Mouse (Mus musculus): Measurements from ENCODE around the gene Fhl3.
"Not testable (repeated sequence)": the region's sequence is repeated elsewhere in the genome, so short reads cannot be mapped to it uniquely, and the experiment has no call there.

Fhl3 gene

DNA sequence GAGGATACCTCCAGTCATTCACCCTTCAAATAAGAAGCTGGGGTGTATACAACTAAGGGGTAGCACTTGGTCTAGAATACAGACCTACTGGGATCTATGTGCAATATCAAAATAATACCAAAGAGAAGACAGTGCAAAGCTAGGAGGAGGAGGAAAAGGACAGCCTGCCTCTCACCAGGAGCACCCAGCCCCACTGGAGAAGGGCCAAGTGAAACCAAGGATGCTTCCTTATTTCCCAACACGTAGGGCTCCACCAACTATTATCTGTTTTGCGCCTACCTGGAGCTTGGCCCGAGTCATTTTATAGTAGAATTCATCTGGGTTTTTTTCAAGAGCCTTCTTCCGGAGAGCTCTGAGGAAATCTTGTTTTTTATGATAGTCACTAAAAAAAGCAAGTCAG lies 17.0 kb upstream of the Fhl3 start:
- peak; percentile 39 for DNase-seq (ENCODE audit: low read depth, low spot score)

DNA sequence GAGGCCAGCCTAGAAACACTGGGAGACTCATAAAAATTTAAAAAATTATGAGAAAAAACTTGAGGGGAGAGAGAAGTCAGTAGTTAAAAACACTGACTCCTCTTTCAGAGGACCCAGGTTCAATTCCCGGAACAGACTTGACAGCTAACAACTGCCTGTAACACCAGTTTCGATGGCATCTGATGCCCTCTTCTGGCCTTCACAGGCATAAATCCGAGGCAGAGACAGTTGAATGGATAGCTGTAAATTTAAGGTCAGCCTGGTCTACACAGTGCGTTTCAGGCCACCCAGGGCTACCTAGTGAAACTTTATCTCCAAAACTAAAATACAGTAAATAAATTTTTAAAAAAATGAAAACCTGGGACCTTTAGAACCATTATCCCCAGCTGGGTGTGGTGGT lies 15.5 kb upstream of the Fhl3 start:
- DNase-seq (ENCODE audit: low read depth, low spot score) = no peak

DNA sequence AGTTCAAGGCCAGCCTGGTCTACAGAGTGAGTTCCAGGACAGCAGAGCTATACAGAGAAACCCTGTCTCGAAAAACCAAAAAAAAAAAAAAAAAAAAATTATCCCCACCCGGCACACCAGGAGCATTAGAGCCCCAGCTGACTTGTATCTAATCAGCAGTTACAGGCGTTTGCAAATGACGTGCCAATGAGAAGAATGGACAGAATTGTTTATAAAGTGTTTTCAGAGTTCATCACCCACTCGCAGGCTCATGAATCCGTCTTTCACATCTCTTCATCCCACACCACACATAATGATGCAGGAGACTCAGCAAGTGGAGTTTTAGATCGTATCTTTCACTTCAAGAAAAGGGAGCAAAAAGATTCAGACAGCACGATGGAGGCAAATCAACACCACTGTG lies 15.0 kb upstream of the Fhl3 start:
- no peak for DNase-seq (ENCODE audit: low read depth, low spot score)

DNA sequence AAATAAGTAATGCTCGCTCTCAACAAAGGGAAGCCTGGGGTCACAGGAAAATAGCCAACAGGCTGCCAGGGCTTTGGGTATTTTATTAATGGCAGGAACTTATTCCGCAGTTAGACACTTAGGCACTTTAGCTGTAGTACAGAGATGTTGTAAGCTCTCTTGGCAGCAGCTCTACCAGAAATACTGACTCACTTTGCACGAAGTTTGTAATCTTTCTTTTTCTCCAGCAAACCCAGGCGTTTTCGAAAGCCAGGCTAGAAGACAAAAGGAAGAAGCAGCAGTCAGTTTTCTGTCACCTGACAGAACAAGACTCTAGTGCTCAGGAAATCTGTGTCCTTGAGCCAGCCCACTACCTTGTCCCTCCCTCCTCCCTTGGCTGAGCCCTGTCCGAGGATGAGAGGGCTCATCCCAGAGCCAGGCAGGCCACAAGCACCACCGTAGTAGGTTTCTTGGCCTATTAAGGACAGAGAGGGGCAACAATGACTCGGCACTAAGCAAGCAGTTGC lies 14.6 kb upstream of the Fhl3 start:
- DNase-seq (ENCODE audit: low read depth, low spot score) = no peak

DNA sequence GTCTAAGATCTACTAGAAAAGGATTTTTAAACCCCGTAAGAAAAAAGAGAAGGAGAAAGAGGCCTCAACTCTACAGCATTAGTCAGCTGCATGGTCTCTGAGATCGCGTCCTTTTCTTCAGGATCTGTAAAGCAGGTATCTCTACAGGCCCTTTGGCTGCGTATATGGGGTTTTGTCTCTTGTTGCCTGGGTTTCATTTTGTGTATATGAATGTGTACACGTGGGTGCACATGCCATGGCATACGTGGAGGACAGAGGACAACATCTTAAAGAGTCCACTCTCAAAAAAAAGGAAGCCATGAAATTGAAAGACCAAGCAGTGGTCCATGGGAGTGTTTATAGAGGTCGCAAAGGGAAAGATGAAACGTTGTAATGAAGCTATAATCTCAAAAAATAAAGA lies 9.0 kb upstream of the Fhl3 start:
- no peak for DNase-seq (ENCODE audit: low read depth, low spot score)

DNA sequence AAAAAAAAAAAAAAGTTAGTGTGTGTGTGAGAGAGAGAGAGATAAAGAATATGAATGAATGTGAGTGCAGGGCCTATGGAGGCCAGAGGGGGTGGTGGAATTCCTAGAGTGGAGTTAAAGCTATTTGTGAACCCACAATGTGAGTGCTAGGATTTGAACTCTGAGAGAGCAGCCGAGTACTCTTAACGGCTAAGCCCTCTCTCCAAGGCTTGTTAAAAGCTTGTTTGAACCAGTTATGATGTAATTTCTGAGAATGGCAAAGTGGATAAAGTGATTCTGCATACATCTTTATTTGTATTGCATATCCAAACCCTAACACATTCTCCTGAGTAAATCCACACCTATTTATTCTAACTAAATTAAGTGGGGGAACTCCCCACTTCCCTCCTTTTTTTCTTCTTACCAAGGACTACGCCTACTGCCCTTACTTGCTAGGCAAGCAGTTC lies 8.1 kb upstream of the Fhl3 start:
- no peak for DNase-seq (ENCODE audit: low read depth, low spot score)

DNA sequence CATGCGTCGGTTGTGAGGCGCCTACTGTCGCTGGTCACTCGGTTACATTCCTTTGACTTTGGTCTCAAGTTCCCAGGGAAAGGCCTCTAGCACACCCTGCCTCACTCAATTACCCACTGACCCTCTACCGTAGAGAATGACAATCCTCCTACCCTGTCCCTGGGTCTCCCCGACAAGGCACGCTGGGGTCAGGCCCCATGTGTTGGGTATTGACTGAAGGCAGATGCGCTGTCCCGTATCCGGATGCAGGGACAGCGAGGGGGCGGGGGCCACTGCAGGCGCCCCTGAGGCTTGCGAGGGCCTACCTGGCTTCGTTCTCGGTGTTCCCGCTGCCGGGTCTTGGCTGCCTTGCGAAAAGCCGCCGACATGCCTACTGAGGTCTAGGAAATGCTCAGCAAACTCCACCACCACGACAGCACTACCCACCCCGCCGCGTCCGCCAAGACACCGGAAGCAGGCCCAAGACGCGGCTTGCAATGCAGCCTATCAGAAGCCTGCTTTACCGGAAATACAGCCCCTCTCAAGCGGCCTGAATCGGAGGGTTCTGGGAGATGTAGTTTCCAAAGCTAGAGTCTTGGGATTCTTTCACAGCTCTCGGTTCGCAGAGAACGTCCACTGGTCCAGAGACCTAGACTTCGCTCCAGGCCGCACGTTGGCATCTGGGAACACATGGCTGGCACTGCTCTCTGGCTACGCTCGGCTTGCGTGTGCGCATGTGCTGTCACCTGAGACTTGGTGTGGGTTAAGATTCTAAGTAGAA lies 7.2 kb upstream of the Fhl3 start, which contains the start of gene Utp11:
Gene Utp11 (minus strand): TSS at position 466 of the 760 bp plus-strand sequence.
- DNase-seq (ENCODE audit: low read depth, low spot score) = peak; percentile 96

DNA sequence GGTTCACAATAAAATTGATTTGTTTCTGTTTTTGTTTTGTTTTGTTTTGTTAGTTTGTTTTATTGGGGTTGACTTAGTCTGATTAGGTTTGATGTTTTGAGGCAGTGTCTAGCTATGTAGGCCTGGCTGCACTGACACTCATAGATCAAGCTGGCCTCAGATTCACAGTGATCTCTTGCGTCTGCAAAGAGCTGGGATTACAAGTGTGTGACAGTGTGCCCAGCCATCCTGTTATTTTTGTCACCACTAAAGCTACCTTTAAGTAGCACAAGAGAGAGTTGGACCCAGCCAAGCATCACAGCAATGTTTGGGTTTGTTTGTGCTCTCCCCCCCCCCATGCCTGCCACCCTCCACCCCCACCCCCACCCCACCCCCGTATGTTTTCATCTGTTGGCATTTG lies 5.9 kb upstream of the Fhl3 start:
- DNase-seq (ENCODE audit: low read depth, low spot score) = no peak

DNA sequence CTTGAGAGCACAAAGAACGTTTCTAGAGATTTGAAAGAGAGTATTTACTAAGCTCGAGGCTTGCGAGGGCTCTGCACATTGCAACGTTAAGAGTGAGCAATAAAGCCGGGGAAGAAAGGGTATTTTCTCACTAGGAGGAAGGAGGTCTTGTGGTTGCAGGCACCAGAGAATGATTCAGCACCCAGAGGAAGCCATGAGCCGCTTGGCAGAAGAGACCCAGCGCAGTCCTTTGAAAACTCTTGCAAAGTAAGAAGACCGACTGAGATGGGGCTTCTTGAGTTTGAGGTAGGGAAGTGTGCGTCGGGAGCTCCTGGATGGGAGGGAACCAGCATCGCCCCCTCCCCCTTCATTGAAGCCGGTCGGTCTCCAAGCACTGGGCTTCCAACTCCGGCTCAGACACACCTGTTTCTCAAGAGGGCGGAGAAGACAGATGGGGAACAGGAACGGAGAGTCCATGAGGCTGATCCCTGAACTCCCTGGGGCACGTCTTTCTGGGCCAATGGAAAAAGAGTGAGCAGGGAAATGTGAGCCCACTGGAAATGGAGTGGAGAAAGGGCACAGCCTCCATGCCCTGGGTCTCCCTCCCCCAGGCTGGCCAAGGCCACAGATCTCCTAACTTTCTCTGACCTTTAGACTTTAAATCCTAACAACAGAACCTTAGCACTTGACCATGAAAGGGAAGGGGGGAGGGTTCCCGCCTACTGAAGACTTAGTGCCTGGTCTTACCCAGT lies 4.5 kb upstream of the Fhl3 start:
- no peak for DNase-seq (ENCODE audit: low read depth, low spot score)

DNA sequence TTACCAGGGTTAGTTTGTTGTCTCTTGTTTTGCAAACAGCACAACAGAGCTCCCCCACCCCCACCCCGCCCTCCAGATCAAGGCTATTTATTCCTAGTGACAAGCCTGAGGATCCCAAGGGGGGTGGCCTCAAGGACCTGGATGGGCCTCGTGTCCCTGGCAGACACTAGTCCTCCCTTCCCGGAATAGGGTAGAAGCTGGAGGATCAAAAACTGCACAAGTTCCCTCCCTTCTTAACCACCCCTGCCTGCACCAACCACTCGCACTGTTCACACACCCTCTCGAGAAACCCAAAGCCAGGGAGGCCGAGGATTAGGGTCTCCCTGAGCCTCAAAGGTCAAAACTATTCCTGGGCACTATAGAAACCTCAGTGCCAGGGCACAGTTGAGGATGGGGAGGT lies 710 bp upstream of the Fhl3 start:
- DNase-seq (ENCODE audit: low read depth, low spot score) = no peak

DNA sequence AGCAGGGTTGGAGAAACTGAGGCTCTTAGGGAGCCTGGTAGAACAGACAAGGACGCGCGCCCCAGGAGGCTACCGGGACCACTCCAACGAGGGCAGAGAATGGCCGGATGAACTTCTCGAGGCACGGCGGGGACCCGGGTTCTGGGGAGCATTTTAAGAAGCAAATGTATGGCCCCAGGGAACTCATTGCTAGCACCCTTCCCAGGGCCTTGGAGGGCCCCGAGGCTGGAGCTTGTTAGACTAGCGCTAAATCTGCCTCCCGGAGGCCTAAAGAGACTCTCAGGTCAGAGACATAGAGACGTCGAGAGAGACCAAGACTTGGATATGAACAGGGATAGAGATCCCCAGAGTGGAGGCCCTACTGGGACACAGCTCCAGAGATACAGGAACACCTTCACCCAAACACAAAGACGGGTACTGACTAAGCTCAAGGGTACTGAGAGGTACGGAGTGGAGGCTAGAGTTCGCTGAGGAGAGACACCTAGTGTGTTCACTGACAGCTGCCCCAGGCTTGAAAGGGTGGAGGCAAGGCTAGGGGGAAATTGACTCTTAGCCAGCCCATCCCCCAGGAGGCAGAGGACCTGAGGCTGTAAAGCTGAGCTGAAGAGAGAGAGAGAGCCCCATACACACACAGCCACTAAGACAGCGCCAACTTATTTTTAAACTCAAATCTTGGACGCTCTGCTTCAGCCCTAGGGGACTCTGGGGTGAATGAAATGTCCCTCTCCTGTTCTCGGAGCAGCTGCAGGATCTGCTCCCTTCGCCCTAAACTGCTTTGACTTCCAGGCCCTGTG lies 748 bp downstream of the Fhl3 start:
- DNase-seq (ENCODE audit: low read depth, low spot score) = no peak

DNA sequence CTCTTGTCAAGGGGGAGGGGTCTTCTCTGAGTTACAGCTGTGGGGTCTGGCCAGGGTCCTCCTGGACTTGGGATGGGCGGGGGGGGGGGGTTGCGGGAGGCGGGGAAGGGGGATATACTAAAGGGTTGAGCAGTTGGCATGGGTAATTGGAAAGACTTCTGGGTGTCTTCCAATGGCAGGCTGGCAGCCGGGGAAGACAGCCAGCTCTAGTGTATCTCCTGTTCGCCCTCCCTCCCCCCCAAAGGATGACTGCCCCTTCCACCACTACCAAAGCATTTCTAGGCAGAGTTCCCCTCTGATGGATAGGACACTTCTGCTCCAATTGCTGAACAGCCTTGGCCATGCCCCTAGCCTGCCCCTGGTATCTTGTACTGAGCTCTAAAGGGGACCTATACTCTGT lies 1.4 kb downstream of the Fhl3 start:
- DNase-seq (ENCODE audit: low read depth, low spot score) = no peak

DNA sequence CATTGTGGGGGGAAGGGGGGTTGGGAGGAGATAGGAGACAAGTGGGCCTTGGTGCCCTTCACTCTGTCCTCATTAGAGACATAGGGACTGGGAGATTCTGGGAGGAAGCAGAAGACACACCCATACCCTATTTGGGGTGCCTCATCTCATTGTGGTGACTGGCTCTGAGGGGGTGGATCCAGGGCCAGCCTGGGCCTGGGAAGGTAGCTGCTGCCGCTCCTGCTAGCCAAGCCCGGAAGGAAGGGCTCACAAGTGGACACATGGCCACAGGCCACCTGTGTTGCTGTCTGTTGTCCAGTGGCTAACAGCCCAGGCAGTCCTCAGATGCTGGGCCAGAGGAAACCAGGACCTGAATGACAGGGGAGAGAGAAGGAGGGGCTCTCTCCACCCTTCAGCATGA lies 2.9 kb downstream of the Fhl3 start:
- DNase-seq (ENCODE audit: low read depth, low spot score) = no peak

DNA sequence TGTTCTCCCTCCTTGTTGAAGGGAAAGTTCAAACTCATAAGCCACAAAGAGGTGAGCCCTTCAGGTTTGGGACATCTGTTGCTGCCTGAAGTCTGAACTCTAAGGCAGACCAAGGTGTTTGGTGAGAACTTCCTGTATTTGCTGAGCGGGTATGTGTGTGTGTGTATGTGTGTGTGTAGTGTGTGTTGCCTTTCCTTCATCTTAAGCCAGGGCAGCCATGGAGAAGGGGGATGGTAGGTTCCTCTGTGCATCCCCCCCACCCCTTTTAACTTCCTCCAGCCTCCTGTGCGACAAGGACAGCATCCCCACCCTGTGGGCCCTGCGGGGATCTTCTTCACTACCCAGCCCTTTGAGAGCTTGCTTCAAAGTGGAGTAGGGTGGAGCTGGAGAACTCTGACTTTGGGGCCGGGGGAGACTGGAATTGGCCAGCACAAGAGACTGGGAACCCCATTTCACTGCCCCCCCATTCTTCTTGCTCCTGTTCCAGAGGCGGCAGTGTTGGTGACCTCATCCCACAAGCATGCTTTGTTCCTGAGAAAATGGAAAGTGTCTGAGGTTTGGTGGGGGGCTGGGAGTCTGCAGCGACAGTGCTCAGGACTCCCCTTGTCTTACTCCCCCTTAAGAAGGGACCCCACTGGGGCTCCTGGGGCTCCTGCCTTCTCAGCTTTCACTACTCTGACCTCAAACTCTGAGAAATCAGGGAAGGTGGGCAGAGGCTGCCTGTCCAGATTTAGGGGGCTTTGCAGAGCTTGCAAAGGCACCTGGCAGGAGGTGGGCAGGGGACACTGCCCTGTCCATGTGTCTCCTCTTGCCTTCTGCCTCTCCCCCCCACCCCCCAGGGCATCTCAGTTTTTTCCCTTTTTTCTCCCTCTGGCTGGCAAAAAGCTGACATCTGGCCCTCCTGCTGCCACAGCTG lies 3.6 kb downstream of the Fhl3 start:
- DNase-seq (ENCODE audit: low read depth, low spot score) = no peak

DNA sequence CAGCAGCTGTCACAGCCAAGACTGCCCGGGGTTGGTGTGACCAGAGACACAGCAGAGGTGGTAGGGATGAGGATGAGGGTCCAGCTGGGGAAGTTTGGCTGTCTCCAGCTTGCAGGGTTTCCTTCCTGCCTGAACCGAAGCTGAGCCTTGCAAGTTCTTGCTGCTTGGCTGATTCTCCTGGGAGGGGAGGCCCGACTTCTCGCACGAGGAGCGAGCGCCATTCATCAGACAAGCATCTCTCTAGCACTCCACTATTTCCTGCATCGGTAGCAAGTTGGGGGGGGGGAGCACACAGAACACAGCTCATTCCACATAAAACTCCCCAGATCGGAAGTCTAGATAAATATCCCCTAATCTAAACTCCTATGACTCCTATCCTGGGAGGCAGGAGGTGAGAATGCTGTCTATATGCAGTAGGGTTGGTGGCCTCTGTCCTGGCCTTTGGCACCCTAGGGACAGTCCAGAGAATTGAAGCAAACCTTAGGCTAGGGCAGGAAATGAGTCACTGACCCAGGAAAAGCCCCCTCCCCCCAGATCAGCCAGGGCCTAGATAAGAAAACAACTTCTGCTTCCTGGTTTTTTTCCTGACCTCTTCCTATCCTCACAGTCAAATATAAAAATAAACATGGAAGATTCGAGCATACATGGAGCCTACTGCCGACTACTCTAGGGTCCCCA lies 4.4 kb downstream of the Fhl3 start:
- DNase-seq (ENCODE audit: low read depth, low spot score) = no peak

DNA sequence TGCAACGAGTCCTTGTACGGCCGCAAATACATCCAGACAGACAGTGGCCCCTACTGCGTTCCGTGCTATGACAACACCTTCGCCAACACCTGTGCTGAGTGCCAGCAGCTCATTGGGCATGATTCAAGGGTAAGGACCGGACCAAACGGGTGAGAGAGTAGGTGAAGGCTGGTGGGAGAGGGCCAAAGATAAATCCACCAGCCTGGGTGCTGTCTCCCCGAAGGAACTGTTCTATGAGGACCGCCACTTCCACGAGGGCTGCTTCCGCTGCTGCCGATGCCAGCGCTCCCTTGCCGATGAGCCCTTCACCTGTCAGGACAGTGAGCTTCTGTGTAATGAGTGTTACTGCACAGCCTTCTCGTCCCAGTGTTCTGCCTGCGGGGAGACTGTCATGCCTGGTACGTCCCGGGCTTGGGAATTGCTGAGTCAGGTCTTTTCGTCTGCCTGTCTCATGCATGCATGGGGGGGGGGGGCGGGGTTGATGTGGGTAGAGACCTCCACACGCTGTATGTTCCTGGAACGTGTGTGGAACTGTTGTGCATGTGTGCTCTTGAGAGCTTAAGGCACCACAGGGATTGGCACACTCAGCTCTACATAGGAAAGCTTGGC lies 5.3 kb downstream of the Fhl3 start:
- no peak for DNase-seq (ENCODE audit: low read depth, low spot score)

DNA sequence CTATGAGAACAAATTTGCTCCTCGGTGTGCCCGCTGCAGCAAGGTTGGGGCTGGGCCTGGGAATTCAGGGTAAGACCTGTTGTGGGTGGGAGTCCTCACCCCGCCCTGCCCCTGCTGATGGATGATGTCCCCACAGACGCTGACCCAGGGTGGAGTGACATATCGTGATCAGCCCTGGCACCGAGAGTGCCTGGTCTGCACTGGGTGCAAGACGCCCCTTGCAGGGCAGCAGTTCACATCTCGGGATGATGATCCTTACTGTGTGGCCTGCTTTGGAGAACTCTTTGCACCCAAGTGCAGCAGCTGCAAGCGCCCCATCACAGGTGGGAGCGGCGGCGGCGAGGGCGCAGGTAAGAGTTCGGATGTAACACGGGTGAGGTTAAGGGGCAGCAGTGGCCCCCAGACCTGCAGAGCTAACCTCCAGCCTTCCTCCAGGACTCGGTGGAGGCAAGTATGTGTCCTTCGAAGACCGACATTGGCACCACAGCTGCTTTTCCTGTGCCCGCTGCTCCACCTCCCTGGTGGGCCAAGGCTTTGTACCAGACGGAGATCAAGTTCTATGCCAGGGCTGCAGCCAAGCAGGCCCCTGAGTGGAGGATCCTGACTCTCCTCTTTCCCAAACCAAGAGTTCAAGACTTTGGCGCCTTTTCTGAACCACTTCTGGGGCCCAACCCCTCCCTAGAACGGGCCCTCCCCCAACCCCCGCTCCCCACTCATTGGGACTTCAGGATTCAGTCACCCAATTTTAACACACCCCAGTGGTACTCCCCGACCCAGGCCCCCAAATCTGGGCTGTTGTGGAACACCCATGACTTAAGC lies 7.1 kb downstream of the Fhl3 start:
- DNase-seq (ENCODE audit: low read depth, low spot score) = not testable (repeated sequence)

DNA sequence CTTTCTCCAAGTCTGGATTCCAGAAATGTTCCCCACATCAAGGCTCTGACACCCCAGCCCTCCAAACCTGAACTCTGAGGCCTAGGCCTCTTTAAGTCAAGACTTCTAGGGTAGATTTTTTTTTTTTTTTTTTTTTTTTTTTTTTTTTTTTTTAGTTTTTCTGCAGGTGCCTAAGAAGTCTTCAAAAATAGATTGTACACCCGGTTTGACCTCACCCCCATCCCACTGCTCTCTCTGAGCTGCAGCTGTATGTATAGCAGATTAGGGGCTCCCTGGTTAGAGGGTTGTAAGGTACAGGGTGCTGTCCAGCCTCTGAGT lies 7.7 kb downstream of the Fhl3 start:
- not testable (repeated sequence) for DNase-seq (ENCODE audit: low read depth, low spot score)
